Mouse (Mus musculus) lung, embryonic 15.5 days (tissue): ENCODE measurements around the gene Serpina12. TPM values are rescaled to one million over a fixed set of nuclear protein-coding genes. Genes with fewer than 3 reads are reported as not detected.

Source experiments
- ATAC-seq: fragments of 200-750 bp; cut with Nextera tagmentation; 2 replicates; pipeline ENCODE4 v1.8.0; 2017; ENCODE audit warnings: moderate number of reproducible peaks, borderline replicate concordance; ENCODE audit not compliant: low FRiP score, low TSS enrichment; ENCODE audit errors: extremely low read depth
- H3K27ac ChIP-seq: fragments of 300-500 bp; sonication (generic); 2 replicates; pipeline ENCODE4 v1.5.1; 2015; ENCODE audit warnings: moderate library complexity, mild to moderate bottlenecking, inconsistent platforms
- H3K27me3 ChIP-seq: fragments of 300-500 bp; sonication (generic); 2 replicates; pipeline ENCODE4 v1.6.1; 2015; ENCODE audit warnings: inconsistent platforms
- H3K36me3 ChIP-seq: fragments of 300-500 bp; sonication (generic); 2 replicates; pipeline ENCODE4 v1.6.1; 2015; ENCODE audit warnings: inconsistent platforms
- H3K4me1 ChIP-seq: fragments of 300-500 bp; sonication (generic); 2 replicates; pipeline ENCODE4 v1.6.1; 2015; ENCODE audit warnings: inconsistent platforms
- H3K4me2 ChIP-seq: fragments of 300-500 bp; sonication (generic); 2 replicates; pipeline ENCODE4 v1.6.1; 2015; ENCODE audit warnings: inconsistent platforms, mild to moderate bottlenecking, moderate library complexity
- H3K4me3 ChIP-seq: fragments of 300-500 bp; sonication (generic); 2 replicates; pipeline ENCODE4 v1.5.1; 2015; ENCODE audit warnings: mild to moderate bottlenecking, inconsistent platforms
- H3K9ac ChIP-seq: fragments of 300-500 bp; sonication (generic); 2 replicates; pipeline ENCODE4 v1.6.1; 2015; ENCODE audit warnings: inconsistent platforms
- H3K9me3 ChIP-seq: fragments of 300-500 bp; sonication (generic); 2 replicates; pipeline ENCODE4 v1.6.1; 2016; ENCODE audit warnings: inconsistent platforms
- WGBS: fragments of 180-500 bp; shearing (Covaris S2); methylation state at CpG from one replicate; pipeline ENCODE4 v1.1.7; 2015; 5-methylcytosine and 5-hydroxymethylcytosine counted together
- polyA plus RNA-seq: library from polyadenylated mRNA; unstranded; fragments of >200 nt; fragmentation: Nextera tagmentation; extraction: Ambion mirVana; gene quantifications from 2 replicates; pipeline ENCODE4 v1.2.1, GENCODE M21; 2015

Serpina12 gene
- polyA plus RNA-seq, 1 experiment from 2014 or later = not detected

DNA sequence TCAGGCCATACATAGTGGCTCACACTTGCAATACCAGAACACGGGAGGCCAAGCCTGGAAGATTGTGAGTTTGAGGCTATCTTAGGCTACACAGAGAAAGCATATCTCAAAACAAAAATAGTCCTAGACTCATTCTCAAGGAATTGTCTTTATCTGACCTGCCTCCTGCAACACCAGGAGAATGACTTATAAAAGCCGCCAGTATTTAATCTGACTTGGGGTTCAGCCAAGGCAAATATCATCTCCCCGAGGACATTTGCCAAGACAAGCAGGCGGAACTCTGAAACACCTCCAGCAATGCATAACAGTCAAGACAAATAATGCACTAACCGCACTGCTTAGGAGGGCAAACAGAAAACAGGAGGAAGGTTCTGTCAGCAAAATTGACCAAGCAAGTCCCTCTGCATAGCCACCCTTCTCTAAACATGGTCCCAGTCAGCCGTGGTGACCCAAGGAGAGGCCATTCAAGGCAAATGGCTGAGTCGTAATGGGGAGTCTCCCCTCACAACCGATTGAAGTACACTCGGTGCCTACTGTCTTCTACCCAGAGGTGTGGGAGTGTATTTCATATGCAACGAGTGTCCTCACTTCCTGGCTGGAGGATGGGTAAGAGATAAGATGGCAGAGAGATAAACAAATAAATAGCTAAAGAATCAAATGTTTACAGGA is 41.5 kb downstream of the Serpina12 start:
- Histone ChIP-seq H3K4me2 (no peak overlapping the region), H3K9ac (no peak overlapping the region), H3K27me3 (no peaks in the 10 kb centered on the region), H3K4me3 (no peak overlapping the region), H3K36me3 (no peaks in the 10 kb centered on the region), H3K9me3 (no peaks in the 10 kb centered on the region), H3K4me1 (peaks cover 19% of the 10 kb centered on the region), H3K27ac (peak overlapping the region; percentile 79)
- peak; percentile 61; the same call in 1 of the 2 replicates for ATAC-seq
- WGBS = 20% methylated on average over 10 of the region's 10 CpGs

DNA sequence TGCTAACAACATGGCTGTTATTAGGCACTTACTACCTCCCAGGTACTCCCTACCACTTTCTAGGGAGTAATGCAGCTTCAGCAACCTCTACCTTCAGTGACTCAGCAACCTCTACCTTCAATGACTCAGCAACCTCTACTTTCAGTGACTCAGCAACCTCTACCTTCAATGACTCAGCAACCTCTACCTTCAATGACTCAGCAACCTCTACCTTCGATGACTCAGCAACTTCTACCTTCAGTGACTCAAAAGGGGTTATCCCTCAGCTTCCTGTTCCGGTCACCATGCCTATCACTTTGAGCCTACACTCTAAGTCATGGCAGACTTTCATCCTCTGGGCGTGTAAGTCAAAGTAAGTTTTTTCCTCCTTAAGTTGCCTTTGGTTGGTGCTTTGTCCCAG is 43.6 kb downstream of the Serpina12 start:
- 93% methylated on average over 3 of the region's 3 CpGs for WGBS

DNA sequence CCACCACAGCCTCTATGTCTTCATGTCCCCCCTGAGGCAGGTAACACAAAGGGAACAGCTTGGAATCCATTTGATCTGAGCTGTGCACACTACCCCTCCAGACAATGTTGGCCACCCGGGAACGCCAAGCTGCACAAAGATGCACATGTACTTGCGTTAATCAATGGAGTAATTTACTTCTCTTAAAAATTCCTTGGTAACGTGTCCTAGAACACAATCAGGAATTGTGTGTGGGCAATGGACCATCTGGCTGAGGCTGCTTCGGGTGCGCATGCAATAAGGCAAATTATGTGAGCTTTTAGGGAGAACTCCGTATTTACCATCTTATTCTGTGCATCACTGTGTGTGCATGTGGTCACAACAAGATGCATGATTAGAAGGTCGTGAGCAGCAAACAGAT is 44.6 kb downstream of the Serpina12 start:
- 82% methylated on average over 8 of the region's 8 CpGs for WGBS
- Histone ChIP-seq H3K36me3 (no peaks in the 10 kb centered on the region), H3K4me2 (no peak overlapping the region), H3K9me3 (no peaks in the 10 kb centered on the region), H3K4me3 (no peak overlapping the region), H3K4me1 (peaks cover 19% of the 10 kb centered on the region), H3K27me3 (no peaks in the 10 kb centered on the region), H3K9ac (no peak overlapping the region), H3K27ac (no peak overlapping the region)
- no peak for ATAC-seq

More for the DNA sequence above, 43.6 kb downstream of the Serpina12 start:
- ATAC-seq = no peak
- no peaks in the 10 kb centered on the region for H3K9me3 ChIP-seq
- H3K4me3 ChIP-seq = no peak overlapping the region
- H3K27ac ChIP-seq = no peak overlapping the region
- no peak overlapping the region for H3K4me2 ChIP-seq
- H3K9ac ChIP-seq = no peak overlapping the region
- no peaks in the 10 kb centered on the region for H3K27me3 ChIP-seq
- H3K36me3 ChIP-seq = no peaks in the 10 kb centered on the region
- H3K4me1 ChIP-seq = peaks cover 19% of the 10 kb centered on the region

DNA sequence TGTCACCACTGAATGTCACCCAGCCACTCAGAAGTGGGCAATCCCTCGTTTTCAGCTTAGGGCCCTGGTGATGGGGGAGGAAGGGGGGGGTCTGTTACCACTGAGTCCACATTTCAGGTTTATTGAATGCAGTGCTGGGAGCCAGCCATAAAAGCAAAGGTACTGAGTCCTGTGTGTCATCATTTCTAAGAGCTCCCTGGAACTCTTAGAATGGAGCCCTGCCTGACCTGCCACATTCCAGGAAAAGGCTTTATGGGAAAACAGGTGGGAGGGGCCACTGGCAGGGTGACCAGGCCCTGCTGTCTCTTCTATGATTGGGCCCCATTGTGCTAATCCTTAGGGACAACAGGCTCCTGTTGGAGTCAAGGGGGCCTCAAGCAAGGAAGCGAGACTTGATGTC is 47.7 kb downstream of the Serpina12 start:
- no peaks in the 10 kb centered on the region for H3K4me1 ChIP-seq
- no peaks in the 10 kb centered on the region for H3K36me3 ChIP-seq
- no peak; the same call in 1 of the 2 replicates for ATAC-seq
- H3K27ac ChIP-seq = no peak overlapping the region
- no peaks in the 10 kb centered on the region for H3K27me3 ChIP-seq
- WGBS = 71% methylated on average over 2 of the region's 2 CpGs
- no peaks in the 10 kb centered on the region for H3K9me3 ChIP-seq
- H3K9ac ChIP-seq = no peak overlapping the region
- no peak overlapping the region for H3K4me3 ChIP-seq
- no peak overlapping the region for H3K4me2 ChIP-seq

DNA sequence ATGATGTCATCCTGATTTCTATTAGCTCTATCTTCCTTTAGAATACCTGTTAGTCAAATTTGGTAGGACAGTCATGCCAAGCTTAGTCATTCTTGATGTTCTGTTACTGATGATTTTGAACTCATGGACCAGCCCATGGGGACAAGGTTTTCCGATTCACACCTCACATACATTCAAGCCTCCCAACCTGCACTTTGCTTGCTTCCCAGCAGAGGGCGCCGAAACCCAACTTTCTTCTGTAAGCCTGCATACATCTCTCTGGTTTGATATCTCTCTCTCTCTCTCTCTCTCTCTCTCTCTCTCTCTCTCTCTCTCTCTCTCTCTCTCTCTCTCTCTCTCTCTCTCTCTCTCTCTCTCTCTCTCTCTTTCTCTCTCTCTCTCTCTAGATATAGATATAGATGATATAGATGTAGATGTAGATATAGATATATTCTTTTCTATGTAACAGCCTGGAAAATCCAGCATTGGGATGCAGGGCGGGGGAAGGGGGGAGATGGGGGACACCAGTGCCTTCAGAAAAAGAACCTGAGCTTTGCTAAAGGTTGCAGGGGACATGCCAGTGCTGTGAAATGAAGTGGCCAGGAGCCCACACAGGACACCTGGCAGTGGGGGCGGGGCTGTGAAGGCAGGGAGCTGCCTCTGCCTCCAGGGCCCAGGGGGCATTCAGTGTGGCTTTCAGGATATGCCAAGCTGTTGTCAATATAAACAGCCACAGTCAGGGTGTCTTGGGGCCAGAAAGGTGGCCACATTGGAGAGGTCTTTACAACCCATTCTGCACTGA is 48.8 kb downstream of the Serpina12 start:
- H3K4me1 ChIP-seq = no peaks in the 10 kb centered on the region
- H3K4me3 ChIP-seq = no peak overlapping the region
- H3K27me3 ChIP-seq = no peaks in the 10 kb centered on the region
- H3K36me3 ChIP-seq = no peaks in the 10 kb centered on the region
- no peak overlapping the region for H3K9ac ChIP-seq
- no peaks in the 10 kb centered on the region for H3K9me3 ChIP-seq
- 41% methylated on average over 5 of the region's 5 CpGs for WGBS
- no peak overlapping the region for H3K4me2 ChIP-seq
- ATAC-seq = 0 out of 2 replicates have a peak, but pooled peaks have one; percentile 24
- no peak overlapping the region for H3K27ac ChIP-seq

DNA sequence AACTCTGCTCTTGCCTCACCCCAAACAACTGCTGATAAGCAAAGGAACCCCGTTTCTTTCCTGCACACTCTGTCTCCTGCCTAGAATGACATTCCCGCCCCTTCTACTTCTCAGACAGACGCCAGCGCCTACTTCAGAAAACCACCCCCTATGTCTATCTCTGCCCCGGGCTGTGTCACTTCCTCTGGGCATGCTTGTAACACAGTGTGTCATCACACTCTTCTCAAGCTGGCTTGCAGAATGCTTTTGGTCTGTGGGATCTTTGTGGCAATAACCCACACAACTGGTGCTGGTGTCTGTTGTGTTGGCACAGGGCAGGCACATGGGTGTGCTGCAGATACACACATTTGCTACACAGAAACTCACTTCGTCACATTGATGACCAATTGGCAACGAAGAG is 51.3 kb downstream of the Serpina12 start:
- Histone ChIP-seq H3K27me3 (no peaks in the 10 kb centered on the region), H3K4me3 (no peak overlapping the region), H3K4me2 (no peak overlapping the region), H3K4me1 (no peaks in the 10 kb centered on the region), H3K9ac (no peak overlapping the region), H3K27ac (no peak overlapping the region), H3K36me3 (no peaks in the 10 kb centered on the region), H3K9me3 (no peaks in the 10 kb centered on the region)
- 44% methylated on average over 7 of the region's 7 CpGs for WGBS
- no peak for ATAC-seq

DNA sequence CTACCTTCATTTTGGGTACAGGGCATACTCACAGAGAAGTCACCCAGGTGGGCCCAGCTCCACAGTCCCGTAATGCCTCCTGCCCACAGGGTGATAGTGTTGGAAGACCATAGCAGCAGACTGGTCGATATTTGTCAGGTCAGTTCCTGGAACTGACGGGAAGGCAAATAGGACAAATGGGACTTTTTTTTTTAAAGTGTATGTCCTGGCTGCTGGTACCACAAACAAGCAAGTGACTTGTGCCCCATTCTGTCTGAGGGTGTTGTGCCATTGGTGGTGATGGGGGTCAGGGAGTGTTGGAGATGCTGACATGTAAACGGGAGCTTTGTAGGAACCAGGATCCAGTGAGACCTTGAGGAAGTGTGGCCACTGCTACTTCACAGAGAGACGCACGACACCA is 54.4 kb downstream of the Serpina12 start, which contains the start of gene Serpina11:
Serpina11 (minus strand) TSS at position 101 of the 400 bp plus-strand sequence.
- no peaks in the 10 kb centered on the region for H3K36me3 ChIP-seq
- H3K27me3 ChIP-seq = no peaks in the 10 kb centered on the region
- no peaks in the 10 kb centered on the region for H3K4me1 ChIP-seq
- H3K9me3 ChIP-seq = no peaks in the 10 kb centered on the region
- H3K4me2 ChIP-seq = no peak within 1 kb of the TSS
- no peak within 1 kb of the TSS for H3K9ac ChIP-seq
- no peak for ATAC-seq
- WGBS = 81% methylated on average over 6 of the region's 6 CpGs
- H3K4me3 ChIP-seq = no peak within 1 kb of the TSS
- H3K27ac ChIP-seq = no peak within 1 kb of the TSS

DNA sequence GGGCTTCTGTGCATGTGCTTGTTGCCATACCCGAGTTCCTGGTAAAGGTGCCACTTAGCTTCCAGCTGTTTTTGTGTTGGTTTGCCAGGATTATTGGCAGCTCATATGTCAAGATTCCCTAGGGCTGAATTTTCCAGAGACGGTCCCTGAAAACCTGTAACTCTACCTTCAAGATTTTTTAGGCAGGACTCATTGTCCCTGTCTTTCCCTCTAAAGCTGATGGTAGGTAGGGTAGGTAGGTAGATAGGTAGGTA is 54.8 kb downstream of the Serpina12 start:
- no peak overlapping the region for H3K27ac ChIP-seq
- no peaks in the 10 kb centered on the region for H3K9me3 ChIP-seq
- no peak overlapping the region for H3K4me3 ChIP-seq
- WGBS = 43% methylated on average over 2 of the region's 2 CpGs
- H3K9ac ChIP-seq = no peak overlapping the region
- no peaks in the 10 kb centered on the region for H3K36me3 ChIP-seq
- no peaks in the 10 kb centered on the region for H3K4me1 ChIP-seq
- H3K4me2 ChIP-seq = no peak overlapping the region
- no peaks in the 10 kb centered on the region for H3K27me3 ChIP-seq
- no peak for ATAC-seq

DNA sequence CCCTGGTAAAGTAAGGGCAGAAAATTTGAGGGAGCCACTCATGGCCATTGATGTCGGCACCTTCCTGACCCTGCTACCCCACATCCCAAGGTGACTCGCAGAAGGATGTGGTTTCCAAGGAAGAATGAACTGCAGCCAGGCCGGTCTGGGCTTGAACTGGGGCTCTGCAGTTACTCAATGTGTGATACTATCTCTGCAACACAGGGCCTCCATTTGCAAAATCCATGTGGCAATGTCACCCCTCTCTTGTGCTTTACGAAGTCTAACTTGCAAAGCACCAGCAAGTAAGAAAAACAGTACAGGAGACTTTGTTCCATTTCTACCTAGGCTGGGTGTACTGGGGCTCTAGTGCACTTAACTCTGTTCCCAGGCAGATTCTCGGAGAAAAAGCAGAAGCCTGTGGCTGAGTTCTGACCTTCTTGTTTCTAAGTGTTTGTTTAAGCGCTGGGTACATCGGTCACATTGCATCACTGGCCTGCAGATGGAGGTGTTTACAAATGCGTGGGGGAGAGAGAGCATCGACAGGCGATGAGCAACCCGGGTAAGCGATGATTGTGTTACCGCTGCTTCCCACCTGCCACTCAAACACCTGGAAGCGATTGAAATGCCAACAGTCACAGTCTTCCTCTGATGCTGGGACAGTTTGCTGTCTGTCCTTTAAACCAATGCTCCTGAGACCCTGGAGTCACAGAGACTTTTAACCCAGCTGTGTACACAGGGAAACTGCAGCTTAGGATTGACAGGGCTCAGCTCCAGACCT is 55.3 kb downstream of the Serpina12 start:
- no peaks in the 10 kb centered on the region for H3K4me1 ChIP-seq
- no peak for ATAC-seq
- WGBS = 26% methylated on average over 14 of the region's 14 CpGs

DNA sequence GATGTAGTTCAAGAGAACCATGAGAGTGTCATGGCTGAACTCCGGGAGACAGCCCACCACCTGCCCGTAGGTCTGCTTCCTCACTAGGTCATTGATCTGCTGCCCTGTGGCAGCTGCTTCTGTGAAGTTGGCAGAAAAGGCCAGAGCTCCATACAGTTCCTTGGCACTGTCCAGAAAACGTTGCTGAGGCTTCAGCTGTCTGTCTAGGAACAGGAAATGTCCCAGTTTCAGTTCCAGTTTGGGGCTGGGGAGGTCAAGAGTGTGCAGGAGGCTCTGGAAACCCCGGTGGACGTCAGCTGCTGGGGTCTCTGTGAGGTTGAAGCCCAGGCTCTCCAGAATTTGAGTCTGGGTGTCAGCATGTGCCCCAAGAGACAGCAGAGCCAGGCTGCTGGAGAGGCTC is 58.4 kb downstream of the Serpina12 start:
- no peaks in the 10 kb centered on the region for H3K4me1 ChIP-seq

More for the DNA sequence above, 55.3 kb downstream of the Serpina12 start:
- no peak overlapping the region for H3K9ac ChIP-seq
- H3K4me2 ChIP-seq = no peak overlapping the region
- no peak overlapping the region for H3K27ac ChIP-seq
- no peak overlapping the region for H3K4me3 ChIP-seq
- H3K9me3 ChIP-seq = no peaks in the 10 kb centered on the region
- H3K27me3 ChIP-seq = no peaks in the 10 kb centered on the region
- no peaks in the 10 kb centered on the region for H3K36me3 ChIP-seq

DNA sequence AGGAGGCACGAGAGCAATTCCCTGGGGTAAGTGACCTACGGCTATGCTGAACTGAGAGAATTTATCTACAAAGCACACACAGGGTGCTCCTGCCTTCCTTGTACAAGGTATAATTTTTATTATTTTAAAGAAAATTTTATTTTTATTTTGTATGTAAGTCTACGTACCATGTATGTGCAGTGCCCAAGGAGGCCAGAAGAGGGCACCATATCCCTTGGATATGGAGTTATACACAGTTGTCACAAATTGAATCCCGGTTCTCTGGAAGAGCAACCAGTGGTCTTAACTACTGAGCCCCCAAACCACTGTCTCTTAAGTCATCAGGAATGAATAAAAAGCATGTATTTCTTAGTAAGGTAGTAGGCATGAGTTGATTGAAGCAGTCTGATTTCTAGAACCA is 59.3 kb downstream of the Serpina12 start:
- H3K9me3 ChIP-seq = no peaks in the 10 kb centered on the region

More for the DNA sequence above, 58.4 kb downstream of the Serpina12 start:
- 45% methylated on average over 5 of the region's 5 CpGs for WGBS
- no peak for ATAC-seq
- Histone ChIP-seq H3K4me3 (no peak overlapping the region), H3K9me3 (no peaks in the 10 kb centered on the region), H3K27ac (no peak overlapping the region), H3K9ac (no peak overlapping the region), H3K36me3 (no peaks in the 10 kb centered on the region), H3K4me2 (no peak overlapping the region), H3K27me3 (no peaks in the 10 kb centered on the region)

More for the DNA sequence above, 59.3 kb downstream of the Serpina12 start:
- Histone ChIP-seq H3K4me3 (no peak overlapping the region), H3K27me3 (no peaks in the 10 kb centered on the region), H3K9ac (no peak overlapping the region), H3K27ac (no peak overlapping the region), H3K4me2 (no peak overlapping the region), H3K36me3 (no peaks in the 10 kb centered on the region), H3K4me1 (no peaks in the 10 kb centered on the region)
- WGBS = 46% methylated on average over 4 of the region's 4 CpGs
- no peak for ATAC-seq
